Mouse (Mus musculus): ENCODE measurements at regions not wholly inside any gene's neighbourhood (a gene's known extent, or its start where the extent isn't known, plus 50 kb on each side); places are given as distances from the start of the nearest gene placed in this dataset.

DNA sequence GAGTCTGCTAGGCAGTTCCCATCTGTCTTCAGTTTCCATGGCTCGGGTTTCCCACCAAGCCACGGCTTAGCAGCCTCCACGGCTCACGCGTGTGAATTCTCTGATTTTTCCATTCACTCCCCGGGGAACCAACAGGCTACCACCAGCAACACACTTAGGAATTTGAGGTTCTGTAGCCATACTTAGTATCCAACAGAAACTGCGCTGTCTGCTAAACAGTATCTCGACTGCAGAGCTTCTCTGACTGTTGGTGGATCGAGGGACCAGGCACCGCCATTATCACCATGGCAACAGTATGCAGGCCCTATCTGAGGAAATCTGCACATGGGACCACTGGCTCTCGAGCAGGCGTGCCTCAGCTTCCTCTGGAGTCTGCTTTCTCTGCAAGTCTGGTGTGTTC is 574.4 kb downstream of the Dok5 start:
- DNase-seq (peak; percentile 75), ATAC-seq (peak; percentile 88)
- no peaks in the 10 kb centered on the region for H3K36me3 ChIP-seq (ENCODE audit: insufficient read depth)
- H3K4me3 ChIP-seq (ENCODE audit: low read depth, low read length), result no peak overlapping the region
- no peak for TF ChIP-seq CTCF (IDR thresholded peaks at IDR 0.05; ENCODE audit: low read depth)
- peak overlapping the region; percentile 5; the same call in 1 of the 2 replicates for H3K4me2 ChIP-seq (ENCODE audit: low read depth)
- H3K27ac ChIP-seq (ENCODE audit: low read depth, low read length), result no peak overlapping the region
- WGBS, result 36% methylated on average over 12 of the region's 12 CpGs
- H3K4me1 ChIP-seq (ENCODE audit: insufficient read depth), result peaks cover 4% of the 10 kb centered on the region; the same call in 1 of the 2 replicates
- no peaks in the 10 kb centered on the region for H3K9me3 ChIP-seq (ENCODE audit: low read length)
- no peak overlapping the region for H3K9ac ChIP-seq
- H3K27me3 ChIP-seq (ENCODE audit: insufficient read depth, low read length), result no peaks in the 10 kb centered on the region

DNA sequence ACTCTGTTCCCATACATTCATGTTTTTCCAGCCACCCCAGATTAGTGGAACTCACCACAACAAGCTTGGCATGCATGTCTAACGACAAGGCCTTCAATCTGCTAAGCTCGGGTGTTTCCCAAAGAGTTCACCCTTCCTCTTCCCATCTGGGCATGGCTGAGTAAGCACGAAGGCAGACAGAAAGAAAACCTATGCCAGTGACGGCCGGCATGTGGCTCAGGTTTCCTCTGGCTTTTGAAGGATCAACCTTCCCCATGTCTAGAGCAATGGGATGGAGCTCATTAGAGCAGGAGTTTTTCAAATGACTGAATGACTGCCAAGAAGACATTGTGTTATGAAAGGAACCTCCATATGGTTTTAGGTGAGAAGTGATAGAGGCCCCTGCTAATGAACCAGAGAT is 566.9 kb downstream of the Dok5 start:
- Histone ChIP-seq H3K9ac (no peak overlapping the region), H3K4me1 (ENCODE audit: insufficient read depth) (no peaks in the 10 kb centered on the region), H3K4me3 (ENCODE audit: low read depth, low read length) (no peak overlapping the region), H3K4me2 (ENCODE audit: low read depth) (no peak overlapping the region), H3K36me3 (ENCODE audit: insufficient read depth) (no peaks in the 10 kb centered on the region), H3K9me3 (ENCODE audit: low read length) (no peaks in the 10 kb centered on the region), H3K27ac (ENCODE audit: low read depth, low read length) (no peak overlapping the region), H3K27me3 (ENCODE audit: insufficient read depth, low read length) (no peaks in the 10 kb centered on the region)
- ATAC-seq, result no peak
- DNase-seq, result no peak
- WGBS, result 21% methylated on average over 5 of the region's 5 CpGs
- TF ChIP-seq CTCF (IDR thresholded peaks at IDR 0.05; ENCODE audit: low read depth), result no peak

DNA sequence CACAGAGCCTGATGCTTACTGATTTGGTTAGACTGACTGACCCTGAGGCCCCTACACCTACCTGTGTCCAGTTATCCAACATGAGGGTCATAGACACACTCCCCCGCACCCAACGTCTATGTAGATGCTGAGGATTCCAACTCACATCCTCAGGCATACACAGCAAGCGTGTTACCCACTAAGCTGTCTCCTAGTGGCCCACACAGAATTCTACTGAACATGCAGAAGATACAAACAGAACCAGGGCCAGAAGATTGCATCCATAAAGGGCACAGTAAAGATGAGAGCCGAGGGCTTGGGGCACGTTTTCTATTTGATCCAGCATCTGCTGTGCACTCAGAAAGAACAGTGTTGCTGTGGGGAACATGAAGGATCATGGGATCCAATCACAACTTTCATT is 564.0 kb downstream of the Dok5 start:
- TF ChIP-seq CTCF (IDR thresholded peaks at IDR 0.05; ENCODE audit: low read depth), result no peak
- H3K9me3 ChIP-seq (ENCODE audit: low read length), result no peaks in the 10 kb centered on the region
- no peak overlapping the region for H3K4me2 ChIP-seq (ENCODE audit: low read depth)
- H3K4me3 ChIP-seq (ENCODE audit: low read depth, low read length), result no peak overlapping the region
- H3K36me3 ChIP-seq (ENCODE audit: insufficient read depth), result no peaks in the 10 kb centered on the region
- WGBS, result 93% methylated on average over 5 of the region's 5 CpGs
- H3K27ac ChIP-seq (ENCODE audit: low read depth, low read length), result no peak overlapping the region
- no peaks in the 10 kb centered on the region for H3K4me1 ChIP-seq (ENCODE audit: insufficient read depth)
- H3K9ac ChIP-seq, result no peak overlapping the region
- DNase-seq (no peak), ATAC-seq (no peak)
- no peaks in the 10 kb centered on the region for H3K27me3 ChIP-seq (ENCODE audit: insufficient read depth, low read length)

DNA sequence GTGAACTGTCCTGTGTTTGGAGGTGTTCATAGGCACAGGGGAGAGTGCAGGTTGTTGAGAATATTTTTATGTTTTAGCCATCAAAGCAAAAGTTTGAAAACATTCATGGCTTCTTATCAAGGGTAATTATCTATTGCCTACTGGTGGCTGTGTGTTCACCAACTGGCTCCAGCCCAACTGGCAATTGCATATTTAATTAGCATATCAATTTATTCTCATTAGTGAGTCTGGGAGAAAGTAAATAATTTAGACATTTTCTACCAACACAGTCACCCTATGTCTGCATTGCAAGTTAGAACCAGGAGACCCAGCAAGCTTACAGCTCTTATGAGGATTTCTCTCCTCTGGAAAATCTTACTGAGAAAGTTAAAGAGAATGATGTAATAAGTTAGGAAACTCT is 561.0 kb downstream of the Dok5 start:
- H3K9ac ChIP-seq, result no peak overlapping the region
- no peak for TF ChIP-seq CTCF (IDR thresholded peaks at IDR 0.05; ENCODE audit: low read depth)
- H3K4me1 ChIP-seq (ENCODE audit: insufficient read depth), result no peaks in the 10 kb centered on the region
- H3K27me3 ChIP-seq (ENCODE audit: insufficient read depth, low read length), result no peaks in the 10 kb centered on the region
- DNase-seq (no peak), ATAC-seq (no peak)
- no peak overlapping the region for H3K4me2 ChIP-seq (ENCODE audit: low read depth)
- no peak overlapping the region for H3K4me3 ChIP-seq (ENCODE audit: low read depth, low read length)
- no peak overlapping the region for H3K27ac ChIP-seq (ENCODE audit: low read depth, low read length)
- H3K9me3 ChIP-seq (ENCODE audit: low read length), result no peaks in the 10 kb centered on the region
- H3K36me3 ChIP-seq (ENCODE audit: insufficient read depth), result no peaks in the 10 kb centered on the region

DNA sequence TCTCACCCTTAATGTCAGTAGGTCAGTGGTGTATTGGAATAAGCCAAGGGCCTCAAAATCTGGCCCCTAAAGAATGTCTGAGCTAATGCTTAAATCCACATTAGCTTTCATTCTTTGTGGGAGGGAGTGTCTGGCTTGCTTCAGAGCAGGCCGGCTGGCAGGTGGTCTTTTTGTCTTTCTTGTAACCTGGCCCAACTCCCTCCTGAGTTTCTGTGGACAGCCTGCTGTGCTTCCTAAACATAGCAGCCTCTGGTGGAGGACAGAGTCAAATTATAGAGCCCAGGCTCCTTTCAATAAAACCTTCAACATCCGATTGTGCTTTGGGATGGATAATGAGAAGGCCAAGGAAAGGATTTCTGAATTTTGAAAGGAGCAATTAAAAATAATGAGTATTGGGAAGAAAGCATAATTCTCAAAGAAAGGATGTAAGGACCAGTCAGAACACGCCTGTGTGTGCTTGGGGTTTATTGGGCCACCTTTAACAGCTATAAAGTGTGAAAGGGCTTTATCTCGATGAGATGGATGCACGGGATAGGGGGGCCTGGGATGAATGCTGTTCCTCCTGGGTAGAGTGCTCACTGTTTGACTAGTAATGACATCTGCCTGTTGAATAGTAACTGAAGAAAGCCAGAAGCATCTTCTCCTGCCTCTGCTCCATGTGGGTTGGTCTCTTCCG is 554.2 kb downstream of the Dok5 start:
- no peak for ATAC-seq
- WGBS, result 13% methylated on average over 6 of the region's 6 CpGs
- H3K9me3 ChIP-seq (ENCODE audit: low read length), result no peaks in the 10 kb centered on the region
- no peaks in the 10 kb centered on the region for H3K36me3 ChIP-seq (ENCODE audit: insufficient read depth)
- TF ChIP-seq CTCF (IDR thresholded peaks at IDR 0.05; ENCODE audit: low read depth), result no peak
- H3K9ac ChIP-seq, result no peak overlapping the region
- H3K27me3 ChIP-seq (ENCODE audit: insufficient read depth, low read length), result no peaks in the 10 kb centered on the region
- H3K27ac ChIP-seq (ENCODE audit: low read depth, low read length), result no peak overlapping the region
- no peaks in the 10 kb centered on the region for H3K4me1 ChIP-seq (ENCODE audit: insufficient read depth)
- no peak overlapping the region for H3K4me3 ChIP-seq (ENCODE audit: low read depth, low read length)
- no peak overlapping the region for H3K4me2 ChIP-seq (ENCODE audit: low read depth)
- no peak for DNase-seq

DNA sequence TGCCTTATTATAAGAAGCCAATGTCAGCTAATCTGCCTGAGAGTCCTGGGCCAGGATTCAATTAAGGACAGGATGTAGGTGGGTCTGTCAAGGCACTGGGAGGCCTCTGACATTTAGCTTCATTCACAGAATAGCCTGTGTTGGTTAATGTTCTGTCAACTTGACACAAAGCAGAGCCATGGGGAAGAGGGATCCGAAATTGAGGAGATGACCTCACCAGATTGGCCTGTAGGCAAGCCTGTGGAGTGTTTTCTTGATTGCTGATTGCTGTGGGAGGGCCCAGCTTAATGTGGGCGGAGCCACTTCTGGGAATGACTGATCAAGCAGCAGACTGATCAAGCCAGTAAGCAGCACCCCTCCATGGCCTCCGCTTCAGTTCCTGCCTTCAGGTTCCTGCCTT is 548.5 kb downstream of the Dok5 start:
- no peak overlapping the region for H3K4me2 ChIP-seq (ENCODE audit: low read depth)
- H3K9ac ChIP-seq, result no peak overlapping the region
- H3K27ac ChIP-seq (ENCODE audit: low read depth, low read length), result no peak overlapping the region
- ATAC-seq (no peak), DNase-seq (no peak)
- TF ChIP-seq CTCF (IDR thresholded peaks at IDR 0.05; ENCODE audit: low read depth), result no peak
- no peak overlapping the region for H3K4me3 ChIP-seq (ENCODE audit: low read depth, low read length)
- no peaks in the 10 kb centered on the region for H3K9me3 ChIP-seq (ENCODE audit: low read length)
- no peaks in the 10 kb centered on the region for H3K4me1 ChIP-seq (ENCODE audit: insufficient read depth)
- H3K36me3 ChIP-seq (ENCODE audit: insufficient read depth), result no peaks in the 10 kb centered on the region
- no peaks in the 10 kb centered on the region for H3K27me3 ChIP-seq (ENCODE audit: insufficient read depth, low read length)
- 72% methylated on average over 3 of the region's 3 CpGs for WGBS

DNA sequence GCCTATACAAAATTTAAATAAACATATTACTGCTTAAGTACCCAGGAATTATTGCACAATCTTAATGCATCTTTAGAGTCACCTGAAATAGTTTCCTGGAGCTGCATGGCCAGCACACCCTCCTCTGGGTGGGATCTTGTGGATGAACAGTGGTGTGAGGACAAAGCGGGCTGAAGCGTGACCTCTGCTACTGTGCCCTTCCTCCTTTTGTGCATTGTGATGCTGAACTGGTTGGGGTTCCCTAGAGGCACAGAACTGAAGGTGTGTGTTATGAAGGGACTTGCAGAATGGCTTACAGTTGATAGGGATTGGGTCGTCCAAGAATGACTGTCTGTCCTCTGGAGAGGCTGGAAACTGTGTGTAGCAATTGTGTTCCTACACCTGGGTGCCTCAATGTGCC is 547.7 kb downstream of the Dok5 start:
- ATAC-seq, result no peak
- Histone ChIP-seq H3K27me3 (ENCODE audit: insufficient read depth, low read length) (no peaks in the 10 kb centered on the region), H3K9me3 (ENCODE audit: low read length) (no peaks in the 10 kb centered on the region), H3K9ac (no peak overlapping the region), H3K4me2 (ENCODE audit: low read depth) (no peak overlapping the region), H3K4me1 (ENCODE audit: insufficient read depth) (no peaks in the 10 kb centered on the region), H3K4me3 (ENCODE audit: low read depth, low read length) (no peak overlapping the region), H3K36me3 (ENCODE audit: insufficient read depth) (no peaks in the 10 kb centered on the region), H3K27ac (ENCODE audit: low read depth, low read length) (no peak overlapping the region)
- WGBS, result 90% methylated on average over 3 of the region's 3 CpGs
- no peak for DNase-seq
- no peak for TF ChIP-seq CTCF (IDR thresholded peaks at IDR 0.05; ENCODE audit: low read depth)
